Mouse (Mus musculus) heart, embryonic 10.5 days (tissue): ENCODE data around the gene Dkk1. TPM values are rescaled to one million over a fixed set of nuclear protein-coding genes. Genes with fewer than 3 reads are reported as not detected.
"Not testable (repeated sequence)": the region's sequence is repeated elsewhere in the genome, so short reads cannot be mapped to it uniquely, and the experiment has no call there.

ENCODE experiments used
- DNase-seq: peaks from one replicate; pipeline ENCODE4 v3.0.0-alpha.2; 2017; ENCODE audit warnings: low spot score
- H3K27ac ChIP-seq: fragments of 300-500 bp; sonication (generic); 2 replicates; pipeline ENCODE4 v1.5.1; 2016; ENCODE audit warnings: mild to moderate bottlenecking
- H3K27me3 ChIP-seq: fragments of 300-500 bp; sonication (generic); 2 replicates; pipeline ENCODE4 v1.6.1; 2016; ENCODE audit warnings: mild to moderate bottlenecking; ENCODE audit not compliant: poor library complexity, insufficient read depth, severe bottlenecking
- H3K36me3 ChIP-seq: fragments of 300-500 bp; sonication (generic); 2 replicates; pipeline ENCODE4 v1.6.1; 2016; ENCODE audit warnings: mild to moderate bottlenecking, moderate library complexity
- H3K4me1 ChIP-seq: fragments of 300-500 bp; sonication (generic); 2 replicates; pipeline ENCODE4 v1.6.1; 2016; ENCODE audit warnings: mild to moderate bottlenecking
- H3K4me3 ChIP-seq: fragments of 300-500 bp; sonication (generic); 2 replicates; pipeline ENCODE4 v1.5.1; 2016; ENCODE audit warnings: mild to moderate bottlenecking, moderate library complexity
- H3K9me3 ChIP-seq: fragments of 300-500 bp; sonication (generic); 2 replicates; pipeline ENCODE4 v1.6.1; 2016; ENCODE audit warnings: mild to moderate bottlenecking, moderate library complexity
- WGBS: fragments of 180-500 bp; shearing (Covaris S2); methylation state at CpG from one replicate; pipeline ENCODE4 v1.1.7; 2016; 5-methylcytosine and 5-hydroxymethylcytosine counted together
- polyA plus RNA-seq: library from polyadenylated mRNA; unstranded; fragments of >200 nt; fragmentation: Nextera tagmentation; extraction: Ambion mirVana; gene quantifications from 2 replicates; pipeline ENCODE4 v1.2.1, GENCODE M21; 2016

Dkk1 gene
- 4.2 and 16.2 TPM in 2 replicates for polyA plus RNA-seq

GRCm38 (mm10) chr19:30549044-30549853 lies at the start of gene Dkk1:
Gene Dkk1, minus strand, starts transcription at chr19:30549665.
- Histone ChIP-seq H3K9me3 (no peaks in the 10 kb centered on the region), H3K36me3 (no peaks in the 10 kb centered on the region), H3K27me3 (peaks cover 53% of the 10 kb centered on the region), H3K27ac (peak within 1 kb of the TSS; percentile 31), H3K4me3 (peak within 1 kb of the TSS; percentile 58), H3K4me1 (peaks cover 21% of the 10 kb centered on the region)
- WGBS: under 1% methylated on average over 26 of the region's 26 CpGs
- DNase-seq: peak; percentile 85

- 80% methylated on average over 3 of the region's 3 CpGs for WGBS
Measured at GRCm38 (mm10) chr19:30586366-30586765, 36.9 kb upstream of the Dkk1 start.

DNA sequence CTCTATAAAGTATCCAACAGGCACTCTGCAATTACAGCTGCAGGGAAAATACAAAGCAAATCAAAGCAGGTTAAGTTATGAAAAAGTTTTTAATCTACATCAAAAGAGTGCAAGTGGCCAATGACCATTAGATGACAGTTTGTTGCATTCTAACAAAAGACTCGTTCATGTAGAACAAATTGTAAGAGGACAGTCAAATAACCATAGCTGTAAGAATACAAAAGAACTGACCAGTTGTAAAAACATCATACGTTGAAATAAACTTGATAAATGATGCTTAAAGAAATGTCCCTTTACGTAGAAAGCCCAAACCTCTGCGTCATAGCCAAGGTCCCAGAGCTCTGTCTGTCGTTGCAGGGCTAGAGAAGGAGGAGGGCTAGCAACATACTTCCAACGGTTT lies 15.1 kb upstream of the Dkk1 start:
- Histone ChIP-seq H3K27me3 (no peaks in the 10 kb centered on the region), H3K4me3 (no peak overlapping the region), H3K9me3 (no peaks in the 10 kb centered on the region; the same call in 1 of the 2 replicates), H3K27ac (no peak overlapping the region), H3K4me1 (0 out of 2 replicates have a peak, but pooled peaks cover 2% of the 10 kb centered on the region), H3K36me3 (no peaks in the 10 kb centered on the region)
- 83% methylated on average over 6 of the region's 6 CpGs for WGBS
- DNase-seq: no peak

More at GRCm38 (mm10) chr19:30586366-30586765, 36.9 kb upstream of the Dkk1 start:
- Histone ChIP-seq H3K4me1 (no peaks in the 10 kb centered on the region), H3K36me3 (no peaks in the 10 kb centered on the region), H3K27ac (no peak overlapping the region), H3K9me3 (no peaks in the 10 kb centered on the region), H3K4me3 (no peak overlapping the region), H3K27me3 (no peaks in the 10 kb centered on the region)
- DNase-seq: no peak

DNA sequence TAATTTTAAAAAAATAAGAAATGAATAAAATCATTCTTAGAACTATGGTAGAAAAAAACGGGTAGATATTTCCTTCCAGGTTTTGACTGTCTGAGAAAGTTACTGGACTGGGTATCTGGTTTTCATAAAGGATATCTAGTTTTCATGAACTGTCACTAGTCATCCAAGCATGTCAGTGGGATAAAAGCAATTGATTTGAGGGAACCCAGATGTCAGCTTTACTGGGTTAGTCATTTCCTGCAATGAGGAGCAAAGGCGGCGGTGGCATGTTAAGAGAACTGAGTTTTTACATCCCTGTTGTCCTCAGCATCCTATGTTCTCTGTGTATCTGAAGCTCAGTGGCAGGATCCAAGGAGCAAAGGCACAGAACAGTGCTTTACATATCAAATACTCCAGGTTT lies 14.4 kb upstream of the Dkk1 start:
- DNase-seq: no peak
- 57% methylated on average over 3 of the region's 3 CpGs for WGBS

DNA sequence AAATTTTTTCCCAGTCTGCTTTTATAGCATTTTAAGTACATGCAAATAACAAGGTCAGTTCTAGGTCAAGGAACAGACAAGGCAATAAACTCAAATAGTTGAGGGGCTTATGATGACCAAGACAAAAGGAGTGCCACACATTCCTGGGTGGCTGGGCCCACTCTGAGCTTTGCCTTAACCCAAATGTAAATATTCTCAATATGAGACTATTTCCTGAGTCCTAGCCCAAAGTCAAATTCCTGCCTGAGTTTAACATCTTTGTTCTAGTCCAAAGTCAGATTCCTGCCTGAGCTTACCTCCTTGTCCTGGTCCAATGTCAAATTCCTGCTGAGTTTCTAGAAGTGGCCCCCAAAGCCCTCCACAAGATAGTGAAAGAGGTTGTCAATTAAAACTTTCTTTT lies 8.6 kb upstream of the Dkk1 start:
- Histone ChIP-seq H3K36me3 (no peaks in the 10 kb centered on the region), H3K27me3 (no peaks in the 10 kb centered on the region), H3K9me3 (no peaks in the 10 kb centered on the region; the same call in 1 of the 2 replicates), H3K4me3 (no peak overlapping the region), H3K27ac (no peak overlapping the region), H3K4me1 (no peaks in the 10 kb centered on the region)
- no peak for DNase-seq

More for the DNA sequence above, 14.4 kb upstream of the Dkk1 start:
- Histone ChIP-seq H3K36me3 (no peaks in the 10 kb centered on the region), H3K27ac (no peak overlapping the region), H3K27me3 (no peaks in the 10 kb centered on the region), H3K4me1 (0 out of 2 replicates have a peak, but pooled peaks cover 2% of the 10 kb centered on the region), H3K4me3 (no peak overlapping the region), H3K9me3 (no peaks in the 10 kb centered on the region; the same call in 1 of the 2 replicates)

GRCm38 (mm10) chr19:30554467-30554881 lies 5.0 kb upstream of the Dkk1 start:
- Histone ChIP-seq H3K9me3 (no peaks in the 10 kb centered on the region), H3K4me1 (peaks cover 8% of the 10 kb centered on the region), H3K27me3 (0 out of 2 replicates have a peak, but pooled peaks cover 12% of the 10 kb centered on the region), H3K36me3 (no peaks in the 10 kb centered on the region), H3K27ac (peak overlapping the region; percentile 75), H3K4me3 (peak overlapping the region; percentile 53)
- WGBS: 2% methylated on average over 12 of the region's 12 CpGs
- peak; percentile 81 for DNase-seq

DNA sequence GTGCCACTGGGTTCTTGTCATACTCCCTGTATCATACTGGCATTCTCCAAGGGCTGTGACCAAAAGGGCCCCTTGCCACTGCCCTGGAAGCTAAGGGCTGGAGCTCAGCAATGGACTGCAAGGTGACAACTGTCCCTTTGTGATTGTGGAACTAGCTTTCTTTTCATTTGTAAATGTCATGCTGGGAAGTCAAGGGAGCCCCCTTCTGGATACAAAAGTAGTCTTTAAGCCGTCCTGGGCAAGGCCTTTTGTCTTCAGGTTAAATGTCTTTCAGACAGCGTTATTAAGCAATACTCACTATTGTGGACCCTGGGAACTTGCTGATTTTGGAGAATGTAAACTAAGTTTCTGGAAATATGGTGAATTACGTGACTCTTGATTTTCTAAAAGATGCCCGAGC lies 4.3 kb upstream of the Dkk1 start:
- peaks cover 19% of the 10 kb centered on the region for H3K27me3 ChIP-seq
- no peak for DNase-seq
- WGBS: 8% methylated on average over 4 of the region's 4 CpGs

GRCm38 (mm10) chr19:30552260-30552659 lies 2.8 kb upstream of the Dkk1 start:
- H3K27me3 ChIP-seq: peaks cover 34% of the 10 kb centered on the region
- WGBS: 60% methylated on average over 8 of the region's 8 CpGs
- no peaks in the 10 kb centered on the region for H3K36me3 ChIP-seq

More for the DNA sequence above, 4.3 kb upstream of the Dkk1 start:
- Histone ChIP-seq H3K4me1 (peaks cover 15% of the 10 kb centered on the region), H3K9me3 (no peaks in the 10 kb centered on the region), H3K4me3 (no peak overlapping the region), H3K36me3 (no peaks in the 10 kb centered on the region), H3K27ac (no peak overlapping the region)

DNA sequence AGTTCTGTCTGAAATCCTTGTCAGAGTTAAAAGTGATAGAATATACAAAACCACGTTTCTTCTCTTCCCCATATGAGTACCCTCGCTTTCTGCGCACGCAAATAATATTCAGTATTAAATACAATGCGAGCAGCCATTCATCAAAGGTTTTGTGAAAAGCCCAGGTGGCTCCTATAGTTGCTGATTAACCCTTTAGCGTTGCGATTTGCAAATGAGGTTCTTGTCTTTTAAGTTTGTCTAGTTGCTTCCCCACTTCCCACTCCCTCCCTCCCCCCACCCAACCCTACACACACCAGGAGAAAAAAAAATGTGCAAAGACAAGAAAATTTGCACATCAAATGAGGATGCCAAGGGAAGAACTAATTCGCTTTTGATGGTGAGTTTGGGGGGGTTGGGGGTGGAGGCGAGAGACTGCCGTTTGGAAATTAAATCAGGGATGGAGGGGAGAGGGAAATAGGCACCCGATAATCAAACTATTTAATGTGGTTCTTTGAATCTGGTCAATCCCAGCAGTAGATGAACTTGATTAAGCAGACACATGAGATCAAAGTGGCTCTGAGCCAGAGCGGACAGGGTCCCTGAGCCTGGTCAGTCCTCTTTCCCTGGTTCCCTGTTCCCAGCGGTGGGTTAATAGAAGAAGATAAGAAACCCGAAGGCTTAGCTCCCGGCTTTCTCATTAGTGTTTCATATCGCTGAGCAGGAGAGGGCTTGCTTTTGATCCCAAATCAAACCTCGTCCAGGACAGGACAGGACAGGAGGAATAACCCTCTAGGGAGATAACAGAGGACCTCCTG lies 586 bp upstream of the Dkk1 start:
- peak overlapping the region; percentile 58 for H3K4me3 ChIP-seq
- H3K9me3 ChIP-seq: no peaks in the 10 kb centered on the region
- no peak for DNase-seq
- WGBS: under 1% methylated on average over 17 of the region's 17 CpGs
- H3K36me3 ChIP-seq: no peaks in the 10 kb centered on the region
- 0 out of 2 replicates have a peak overlapping the region, but pooled peaks have one; percentile 31 for H3K27ac ChIP-seq
- peaks cover 53% of the 10 kb centered on the region for H3K27me3 ChIP-seq
- peaks cover 21% of the 10 kb centered on the region for H3K4me1 ChIP-seq

More at GRCm38 (mm10) chr19:30552260-30552659, 2.8 kb upstream of the Dkk1 start:
- DNase-seq: no peak
- no peaks in the 10 kb centered on the region for H3K9me3 ChIP-seq
- peaks cover 21% of the 10 kb centered on the region for H3K4me1 ChIP-seq
- H3K27ac ChIP-seq: no peak overlapping the region
- H3K4me3 ChIP-seq: no peak overlapping the region

DNA sequence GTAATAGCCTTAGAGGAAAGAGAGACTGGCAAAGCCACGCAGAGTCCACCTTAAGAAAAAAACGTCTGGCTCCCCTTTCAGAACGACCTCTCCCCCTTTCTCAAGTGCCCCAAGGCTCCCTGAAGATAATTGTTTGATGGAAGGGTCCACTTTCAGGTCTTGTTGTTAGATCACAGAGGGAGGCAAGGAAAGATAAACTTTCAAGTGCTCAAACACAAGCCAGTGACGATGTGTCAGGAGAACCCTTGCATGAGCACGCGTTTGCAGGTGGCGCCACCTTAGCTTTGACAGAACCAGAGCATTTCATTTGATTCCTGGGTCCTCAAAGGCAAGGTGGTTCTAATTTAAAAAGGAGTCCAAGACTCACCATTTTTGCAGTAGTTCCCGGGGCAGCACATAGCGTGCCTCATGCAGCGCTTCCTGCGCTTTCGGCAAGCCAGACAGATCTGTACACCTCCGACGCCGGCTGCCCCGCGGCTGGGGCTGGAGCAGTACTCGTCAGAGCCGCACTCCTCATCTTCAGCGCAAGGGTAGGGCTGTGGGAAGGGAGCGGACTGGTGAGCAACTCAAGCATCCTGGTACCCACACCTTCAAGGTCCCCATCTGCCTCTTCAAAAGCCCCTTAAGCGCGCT lies 938 bp downstream of the Dkk1 start:
- DNase-seq: peak; percentile 77
- Histone ChIP-seq H3K36me3 (no peaks in the 10 kb centered on the region), H3K4me3 (peak overlapping the region; percentile 58), H3K27me3 (peaks cover 53% of the 10 kb centered on the region), H3K4me1 (peaks cover 21% of the 10 kb centered on the region), H3K9me3 (no peaks in the 10 kb centered on the region), H3K27ac (peak overlapping the region; percentile 31; the same call in 1 of the 2 replicates)
- under 1% methylated on average over 23 of the region's 23 CpGs for WGBS

DNA sequence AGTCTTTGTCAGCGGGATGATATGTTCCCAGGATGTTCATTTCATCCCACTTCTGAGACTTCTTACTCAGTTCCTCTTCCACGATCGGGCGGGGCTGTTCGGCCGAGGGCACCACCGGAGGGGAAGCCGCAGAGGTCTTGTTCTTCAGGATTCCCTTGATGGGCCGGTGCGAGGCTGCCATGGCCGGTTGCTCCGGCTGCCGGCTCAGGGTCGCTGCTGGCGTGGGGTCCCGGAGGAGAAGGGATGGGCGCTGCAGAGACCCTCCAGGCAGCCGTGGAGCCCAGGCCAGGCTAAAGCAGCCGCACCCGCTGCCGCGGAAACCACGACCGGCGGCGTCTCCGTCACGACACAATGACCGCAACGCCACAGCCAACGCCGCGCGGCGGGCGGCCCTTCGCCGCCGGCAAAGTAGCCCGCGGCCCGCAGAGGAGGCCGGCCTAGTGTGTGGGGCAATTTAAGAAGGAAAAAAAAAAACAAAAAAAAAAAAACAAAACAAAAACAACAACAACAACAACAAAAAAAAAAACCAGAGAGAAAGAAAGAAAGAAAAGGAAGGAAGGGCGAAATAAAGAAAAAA lies 10.0 kb downstream of the Dkk1 start:
- Histone ChIP-seq H3K27me3 (peaks cover 32% of the 10 kb centered on the region; the same call in 1 of the 2 replicates), H3K27ac (0 out of 2 replicates have a peak overlapping the region, but pooled peaks have one; percentile 42), H3K4me3 (peak overlapping the region; percentile 53)
- DNase-seq, H3K9me3 ChIP-seq, H3K4me1 ChIP-seq, H3K36me3 ChIP-seq: not testable (repeated sequence)
- 2% methylated on average over 44 of the region's 44 CpGs for WGBS

- Histone ChIP-seq H3K27me3 (no peaks in the 10 kb centered on the region), H3K36me3 (no peaks in the 10 kb centered on the region), H3K27ac (no peak overlapping the region), H3K4me1 (peaks cover 6% of the 10 kb centered on the region), H3K9me3 (no peaks in the 10 kb centered on the region), H3K4me3 (no peak overlapping the region)
- 55% methylated on average over 6 of the region's 6 CpGs for WGBS
- DNase-seq: no peak
Measured at GRCm38 (mm10) chr19:30516771-30517170, 32.7 kb downstream of the Dkk1 start.
